Comparison of ENCODE assay signal across 12 mouse cellular contexts in genomic region chr4:21755123-21755789, GRCm38 (mm10). TPM values are rescaled to one million over a fixed set of nuclear protein-coding genes. Genes with fewer than 3 reads are reported as not detected.
DNase-seq lines count a peak whose midpoint lies in the region; ATAC-seq and TF ChIP-seq lines count a peak whose summit lies in the region.
"Had no signal": no experiment of that assay in that cellular context is flagged by ENCODE, and none has a peak within 500 bp of the region (broad histone marks: within the 10 kb centered on the region; RNA-seq: fewer than 3 reads in every experiment).

No protein-coding gene starts in this region.

- no peaks in the 10 kb centered on the region for H3K9me3 ChIP-seq in MEL (replicated peaks; ENCODE audit: insufficient read depth, low read length)
- no peaks in the 10 kb centered on the region for H3K9me3 ChIP-seq in neural tube, embryonic 15.5 days (replicated peaks)
- H3K9me3 ChIP-seq: embryonic facial prominence, embryonic 13.5 days; heart, embryonic 13.5 days had no signal

- DNase-seq in CD4-positive helper T cell, adult 2 months (ENCODE audit: low read depth, low spot score): peak; percentile 27
- peak; percentile 92 for DNase-seq in MEL (ENCODE audit: low read depth, low spot score)
- DNase-seq in liver: peak; percentile 49
- DNase-seq in gastrocnemius, adult 18-20 months (ENCODE audit: low spot score): no peak
- no peak for DNase-seq in embryo, embryonic 11 days
- DNase-seq: cerebellum, adult 18-20 months; kidney, adult 18-20 months had no signal

- peaks cover 0 to 6% of the 10 kb centered on the region in 2 experiments; a peak in 3 of 4 replicates for H3K36me3 ChIP-seq in MEL (ENCODE audit: control insufficient read depth in 1 of 2, insufficient read depth in 2 of 2, low read length in 2 of 2)
- H3K36me3 ChIP-seq in neural tube, embryonic 15.5 days: peaks cover 12% of the 10 kb centered on the region

- peak overlapping the region; percentile 77 for H3K27ac ChIP-seq in MEL (ENCODE audit: control insufficient read depth, low read depth, low read length)
- H3K27ac ChIP-seq in neural tube, embryonic 15.5 days (replicated peaks): no peak overlapping the region
- H3K27ac ChIP-seq: embryonic facial prominence, embryonic 13.5 days; heart, embryonic 13.5 days; midbrain, embryonic 10.5 days had no signal

- ATAC-seq in monocyte, adult 5-6 weeks (replicated peaks; ENCODE audit: insufficient number of reproducible peaks, low FRiP score, low TSS enrichment, poor library complexity, severe bottlenecking): peak; percentile 97
- ATAC-seq in neural tube, embryonic 15.5 days (ENCODE audit: low FRiP score): no peak

- WGBS in neural tube, embryonic 15.5 days: 78% methylated on average over 4 of the region's 4 CpGs

- TF ChIP-seq EP300 in MEL (IDR thresholded peaks at IDR 0.05; ENCODE audit: low read depth in 1 of 2, low read length in 2 of 2): no peak

- H3K4me1 ChIP-seq in MEL (ENCODE audit: control insufficient read depth in 1 of 2, insufficient read depth in 2 of 2, low read length in 2 of 2): peaks cover 6 to 7% of the 10 kb centered on the region in 2 experiments; a peak in 3 of 4 replicates
- no peaks in the 10 kb centered on the region for H3K4me1 ChIP-seq in neural tube, embryonic 15.5 days
- H3K4me1 ChIP-seq: embryonic facial prominence, embryonic 13.5 days; heart, embryonic 13.5 days; midbrain, embryonic 10.5 days had no signal

- no peak for TF ChIP-seq RAD21 in MEL (IDR thresholded peaks at IDR 0.05; ENCODE audit: low read depth, low read length)

- TF ChIP-seq POLR2A in MEL (IDR thresholded peaks at IDR 0.05; ENCODE audit: control insufficient read depth in 1 of 2, insufficient read depth in 1 of 2, low read depth in 1 of 2, low read length in 2 of 2, poor library complexity in 1 of 2): peak in 1 of 2 experiments; percentile 51; a peak in 1 of 4 replicates

- H3K9ac ChIP-seq in MEL (ENCODE audit: control insufficient read depth, low read depth, low read length, poor library complexity, severe bottlenecking): peak overlapping the region; percentile 24; the same call in 1 of the 2 replicates
- no peak overlapping the region for H3K9ac ChIP-seq in neural tube, embryonic 15.5 days (replicated peaks)
- H3K9ac ChIP-seq: embryonic facial prominence, embryonic 13.5 days; heart, embryonic 13.5 days had no signal

- H3K4me2 ChIP-seq in neural tube, embryonic 15.5 days: no peak overlapping the region
- H3K4me2 ChIP-seq: embryonic facial prominence, embryonic 13.5 days; heart, embryonic 13.5 days had no signal

- peak overlapping the region in 1 of 2 experiments; percentile 10; a peak in 1 of 4 replicates for H3K4me3 ChIP-seq in MEL (ENCODE audit: control insufficient read depth in 1 of 2, insufficient read depth in 1 of 2, low read depth in 2 of 2, low read length in 2 of 2)
- H3K4me3 ChIP-seq in neural tube, embryonic 15.5 days (replicated peaks): no peak overlapping the region
- H3K4me3 ChIP-seq: embryonic facial prominence, embryonic 13.5 days; heart, embryonic 13.5 days; midbrain, embryonic 10.5 days had no signal

- no peaks in the 10 kb centered on the region for H3K27me3 ChIP-seq in MEL (ENCODE audit: control insufficient read depth in 1 of 2, insufficient read depth in 2 of 2, low read length in 2 of 2)
- no peaks in the 10 kb centered on the region for H3K27me3 ChIP-seq in neural tube, embryonic 15.5 days (replicated peaks)
- H3K27me3 ChIP-seq: embryonic facial prominence, embryonic 13.5 days; heart, embryonic 13.5 days had no signal

- H3K79me2 ChIP-seq in MEL (ENCODE audit: control insufficient read depth, insufficient read depth, low read length, poor library complexity): no peaks in the 10 kb centered on the region

- TF ChIP-seq CTCF in MEL (IDR thresholded peaks at IDR 0.05 in 2 of 3, conservative IDR thresholded peaks at IDR 0.05 in 1 of 3; ENCODE audit: control insufficient read depth in 1 of 3, insufficient read depth in 1 of 3, low read depth in 2 of 3, low read length in 3 of 3, poor library complexity in 1 of 3, severe bottlenecking in 1 of 3): no peak

TF ChIP-seq in MEL, 35 proteins besides CTCF, POLR2A, EP300 and RAD21:
- no peak for TF ChIP-seq HCFC1 (IDR thresholded peaks at IDR 0.05; ENCODE audit: low read depth, low read length)
- 0 out of 2 replicates have a peak, but pooled peaks have one; percentile 2 for TF ChIP-seq ELF1 (IDR thresholded peaks at IDR 0.05; ENCODE audit: low read depth, low read length)
- 0 out of 2 replicates have a peak, but pooled peaks have one; percentile 41 for TF ChIP-seq MAX (IDR thresholded peaks at IDR 0.05; ENCODE audit: low read length)
- peak; percentile 43; the same call in 1 of the 2 replicates for TF ChIP-seq ETS1 (IDR thresholded peaks at IDR 0.05; ENCODE audit: low read depth, low read length)
- no peak for TF ChIP-seq GATA1 (IDR thresholded peaks at IDR 0.05; ENCODE audit: low read depth, low read length)
- TF ChIP-seq ZC3H11A (IDR thresholded peaks at IDR 0.05; ENCODE audit: low read depth, low read length): no peak; the same call in 1 of the 2 replicates
- no peak for TF ChIP-seq USF2 (IDR thresholded peaks at IDR 0.05; ENCODE audit: borderline replicate concordance in 1 of 2, insufficient read depth in 1 of 2, low read depth in 1 of 2, low read length in 2 of 2)
- TF ChIP-seq ZMIZ1 (IDR thresholded peaks at IDR 0.05; ENCODE audit: low read depth, low read length): peak; percentile 54; the same call in 1 of the 2 replicates
- TF ChIP-seq POLR2AphosphoS2 (IDR thresholded peaks at IDR 0.05; ENCODE audit: low read length): no peak
- no peak for TF ChIP-seq CHD2 (IDR thresholded peaks at IDR 0.05; ENCODE audit: low read length)
- TF ChIP-seq KAT2A (conservative IDR thresholded peaks at IDR 0.05; ENCODE audit: low read depth, low read length): no peak
- TF ChIP-seq TBP (IDR thresholded peaks at IDR 0.05; ENCODE audit: low read depth, low read length): peak; percentile 55; the same call in 1 of the 2 replicates
- peak; percentile 46; the same call in 1 of the 2 replicates for TF ChIP-seq MXI1 (IDR thresholded peaks at IDR 0.05; ENCODE audit: low read depth, low read length)
- TF ChIP-seq MEF2A (IDR thresholded peaks at IDR 0.05; ENCODE audit: extremely low read depth, insufficient replicate concordance, low read depth, low read length, poor library complexity, severe bottlenecking): no peak
- no peak for TF ChIP-seq NRF1 (IDR thresholded peaks at IDR 0.05; ENCODE audit: insufficient read depth, low read depth, low read length, poor library complexity, severe bottlenecking)
- TF ChIP-seq SIN3A (IDR thresholded peaks at IDR 0.05; ENCODE audit: low read length): peak; percentile 21; the same call in 1 of the 2 replicates
- TF ChIP-seq POLR2AphosphoS5 (IDR thresholded peaks at IDR 0.05; ENCODE audit: borderline replicate concordance, low read depth, low read length): no peak
- TF ChIP-seq NELFE (IDR thresholded peaks at IDR 0.05; ENCODE audit: low read depth, low read length): peak; percentile 47; the same call in 1 of the 2 replicates
TF ChIP-seq in MEL: peak in this region for 8.

RNA-seq across cellular contexts. Expression of gene Usp45, which starts 11.7 kb away (rescaled TPM):
- total RNA-seq in MEL (2012; rRNA removed): 8.2 and 8.7 TPM in 2 replicates
- polyA plus RNA-seq in MEL (2012; ENCODE audit: insufficient read depth in 1 of 2, insufficient read length in 2 of 2, low read depth in 1 of 2, low replicate concordance in 2 of 2, missing spikeins in 1 of 2): 1 to 10 TPM in 1 of 2 experiments, not detected in 1; 6.4 TPM
- 24.5 to 27.2 TPM (median 26.4 TPM) in 3 replicates for total RNA-seq in monocyte, adult 5-6 weeks (2017)
- total RNA-seq in gastrocnemius, adult 18-20 months (2021): 10 to 100 TPM; 16.9 to 18.5 TPM
- polyA plus RNA-seq in neural tube, embryonic 15.5 days (2015; fragmentation: Nextera tagmentation; extraction: Ambion mirVana): 6.3 and 6.4 TPM in 2 replicates

RNA-seq across cellular contexts. Expression of gene Tstd3, which starts 11.8 kb away (rescaled TPM):
- 11.7 and 13.7 TPM in 2 replicates for total RNA-seq in MEL (2012; rRNA removed)
- 10 to 100 TPM in 1 of 2 experiments, not detected in 1; 18.5 TPM for polyA plus RNA-seq in MEL (2012; ENCODE audit: insufficient read depth in 1 of 2, insufficient read length in 2 of 2, low read depth in 1 of 2, low replicate concordance in 2 of 2, missing spikeins in 1 of 2)
- 33.6 to 48.4 TPM (median 45.4 TPM) in 3 replicates for total RNA-seq in monocyte, adult 5-6 weeks (2017)
- total RNA-seq in gastrocnemius, adult 18-20 months (2021): 10 to 100 TPM; 14.5 to 15.0 TPM
- polyA plus RNA-seq in neural tube, embryonic 15.5 days (2015; fragmentation: Nextera tagmentation; extraction: Ambion mirVana): 23.8 and 24.5 TPM in 2 replicates

RNA-seq across cellular contexts. Expression of gene Ccnc, which starts 27.8 kb away (rescaled TPM):
- 16.0 and 20.0 TPM in 2 replicates for total RNA-seq in MEL (2012; rRNA removed)
- polyA plus RNA-seq in MEL (2012; ENCODE audit: insufficient read depth in 1 of 2, insufficient read length in 2 of 2, low read depth in 1 of 2, low replicate concordance in 2 of 2, missing spikeins in 1 of 2): 100 to 1,000 TPM in 1 of 2 experiments, 10 to 100 TPM in 1; 14.7 to 196 TPM
- total RNA-seq in monocyte, adult 5-6 weeks (2017): 31.3 to 41.9 TPM (median 40.8 TPM) in 3 replicates
- 10 to 100 TPM in 1 of 2 experiments, 1 to 10 TPM in 1; 8.5 to 10.7 TPM for total RNA-seq in gastrocnemius, adult 18-20 months (2021)
- 65.6 and 67.1 TPM in 2 replicates for polyA plus RNA-seq in neural tube, embryonic 15.5 days (2015; fragmentation: Nextera tagmentation; extraction: Ambion mirVana)

Comparison
In these comparisons a context has a peak if more than half of its experiments do, and no peak if none do; other contexts are left out.
1. DNase-seq: peak in CD4-positive helper T cell, adult 2 months (single experiment), MEL (single experiment) and liver (single experiment); none in gastrocnemius, adult 18-20 months (single experiment) and embryo, embryonic 11 days (single experiment).